Mouse (Mus musculus) cerebellum, adult 2 months (tissue): Measurements from ENCODE around the gene Mtmr6.

Experiments used
- CTCF ChIP-seq: fragments of 200-500 bp; IDR thresholded peaks from 2 replicates; pipeline ENCODE4 v1.5.1; 2011; ENCODE audit warnings: low read depth, mild to moderate bottlenecking, control low read depth, low read length, moderate library complexity, borderline replicate concordance; ENCODE audit not compliant: insufficient read depth
- POLR2A ChIP-seq: fragments of 200-500 bp; IDR thresholded peaks from 2 replicates; pipeline ENCODE4 v1.6.1; 2011; ENCODE audit warnings: low read length, control low read depth, borderline replicate concordance; ENCODE audit not compliant: insufficient read depth

GRCm38 (mm10) chr14:60345326-60345876 is 80.4 kb downstream of the Mtmr6 start:
- no peak for TF ChIP-seq CTCF
- TF ChIP-seq POLR2A = no peak
